Mouse (Mus musculus) liver, adult (tissue): ENCODE data around the gene Npcd.

Source experiments
- GATA4 ChIP-seq: IDR thresholded peaks from 2 replicates; pipeline ENCODE4 v1.6.1; 2014; ENCODE audit warnings: mild to moderate bottlenecking, low read length; ENCODE audit not compliant: insufficient replicate concordance

Npcd gene

DNA sequence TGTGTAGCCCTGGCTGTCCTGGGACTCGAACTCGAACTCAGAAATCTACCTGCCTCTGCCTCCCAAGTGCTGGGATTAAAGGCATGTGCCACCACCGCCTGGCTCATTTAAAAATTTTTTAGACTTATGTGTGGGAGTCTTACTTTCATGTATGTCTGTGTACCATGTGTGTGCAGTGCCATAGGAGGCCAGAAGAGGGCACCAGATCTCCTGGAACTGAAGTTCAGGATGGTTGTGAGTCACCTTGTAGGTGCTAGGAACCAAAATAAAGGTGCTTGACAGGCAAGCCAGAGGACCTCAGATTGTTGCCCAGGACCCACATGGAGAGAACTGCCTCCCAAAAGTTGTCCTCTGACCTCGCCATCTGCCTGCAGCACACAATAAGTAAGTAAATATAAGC is 15.7 kb downstream of the Npcd start:
- no peak for TF ChIP-seq GATA4

DNA sequence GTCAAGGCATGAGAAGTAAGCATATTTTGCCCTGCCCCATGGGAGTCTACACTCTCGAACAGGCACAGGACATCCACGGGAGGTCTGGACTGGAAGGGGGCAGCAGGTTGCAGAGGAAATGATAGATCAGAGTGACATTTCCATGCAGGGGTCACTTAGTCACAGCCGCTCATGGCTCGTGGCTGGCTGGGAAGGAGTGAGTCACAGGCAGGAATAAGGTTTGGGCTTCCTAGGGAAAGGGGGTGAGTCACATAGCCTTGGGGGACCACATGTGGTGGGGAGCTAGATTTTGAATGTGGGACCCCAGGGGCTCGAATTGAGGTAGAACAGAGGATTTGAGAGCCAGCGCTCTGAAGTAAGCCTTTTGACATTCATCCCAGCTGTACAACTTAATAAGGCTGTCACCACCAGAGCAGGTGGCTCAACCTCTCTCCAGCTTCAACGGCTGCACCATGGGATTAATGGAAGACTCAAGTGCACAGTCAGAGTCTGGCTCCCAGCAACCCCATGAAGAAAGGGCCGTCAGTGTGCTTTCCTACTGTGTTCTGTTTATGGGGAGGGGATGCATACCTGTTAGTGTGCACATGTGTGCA is 20.3 kb downstream of the Npcd start:
- no peak for TF ChIP-seq GATA4

- TF ChIP-seq GATA4, result no peak
Observed at GRCm38 (mm10) chr15:79810997-79811396, 23.0 kb downstream of the Npcd start.

GRCm38 (mm10) chr15:79810061-79810460 is 24.0 kb downstream of the Npcd start:
- no peak for TF ChIP-seq GATA4

GRCm38 (mm10) chr15:79808658-79809057 is 25.4 kb downstream of the Npcd start:
- no peak for TF ChIP-seq GATA4

GRCm38 (mm10) chr15:79808114-79808513 is 25.9 kb downstream of the Npcd start:
- TF ChIP-seq GATA4, result no peak

GRCm38 (mm10) chr15:79807050-79807449 is 27.0 kb downstream of the Npcd start:
- TF ChIP-seq GATA4, result no peak

DNA sequence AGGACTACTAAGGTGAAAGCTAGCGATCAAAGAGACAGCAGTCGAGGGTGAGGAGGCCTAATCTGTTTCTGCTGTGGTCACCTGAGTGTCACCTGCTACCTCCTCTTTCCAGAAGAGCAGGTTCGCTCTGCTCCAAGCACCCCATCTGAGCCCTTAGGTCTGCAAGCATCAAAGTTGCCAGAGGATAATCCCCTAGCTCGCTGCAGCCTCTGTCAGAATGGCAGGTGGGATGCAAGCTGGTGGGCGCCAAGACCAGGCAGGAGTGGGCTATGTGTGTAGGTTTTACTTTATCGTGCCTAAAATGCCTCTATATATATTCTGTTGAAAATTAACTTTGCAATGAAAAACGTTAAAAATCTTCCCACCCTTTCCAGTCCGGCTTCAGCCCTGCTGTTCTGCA is 28.8 kb downstream of the Npcd start:
- no peak for TF ChIP-seq GATA4

- TF ChIP-seq GATA4, result no peak
Observed at GRCm38 (mm10) chr15:79804352-79805071, 29.5 kb downstream of the Npcd start, which contains the start of gene Nptxr. Gene Nptxr, minus strand, starts transcription at chr15:79804766.

DNA sequence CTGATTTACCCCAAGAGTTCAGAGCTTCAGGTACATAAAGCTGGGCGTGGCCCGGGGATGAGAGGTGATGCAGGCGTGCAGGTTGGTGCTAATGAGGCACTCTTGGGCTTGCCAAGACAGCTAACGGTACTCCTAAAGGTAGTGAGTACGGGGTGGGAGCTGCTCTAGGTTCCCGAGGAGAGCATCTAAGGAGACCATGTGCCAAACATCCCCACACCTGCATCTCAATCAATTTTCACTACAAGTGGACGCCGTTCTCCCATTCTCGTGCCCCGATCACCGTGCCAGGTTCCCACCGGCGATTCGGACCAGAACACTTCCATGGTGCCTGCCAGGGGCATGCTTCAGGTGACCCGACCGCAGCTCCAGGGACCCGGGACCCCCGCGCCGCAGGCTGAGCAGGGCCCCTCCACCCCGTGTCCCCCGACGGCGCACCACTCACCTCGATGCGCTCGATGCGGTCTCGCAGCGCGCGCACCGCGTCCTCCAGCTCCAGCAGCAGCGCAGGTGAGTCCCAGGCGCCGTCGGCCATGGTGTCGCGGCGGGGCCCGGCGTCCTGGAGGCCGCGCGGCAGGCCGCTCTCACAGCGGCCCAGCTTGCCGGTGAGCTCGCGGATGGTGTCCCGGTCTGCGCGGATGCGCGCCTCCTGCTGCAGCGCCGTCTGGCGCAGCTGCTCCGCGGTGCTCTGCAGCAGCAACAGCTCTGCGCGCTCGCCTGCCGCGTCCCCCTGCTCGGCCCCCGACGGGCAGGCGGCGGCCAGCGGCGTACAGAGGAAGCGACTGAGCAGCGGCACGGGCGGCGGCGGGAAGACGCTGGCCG is 30.3 kb downstream of the Npcd start:
- no peak for TF ChIP-seq GATA4

GRCm38 (mm10) chr15:79802304-79802703 is 31.7 kb downstream of the Npcd start:
- TF ChIP-seq GATA4, result no peak

- no peak for TF ChIP-seq GATA4
Observed at GRCm38 (mm10) chr15:79801646-79802045, 32.4 kb downstream of the Npcd start.

DNA sequence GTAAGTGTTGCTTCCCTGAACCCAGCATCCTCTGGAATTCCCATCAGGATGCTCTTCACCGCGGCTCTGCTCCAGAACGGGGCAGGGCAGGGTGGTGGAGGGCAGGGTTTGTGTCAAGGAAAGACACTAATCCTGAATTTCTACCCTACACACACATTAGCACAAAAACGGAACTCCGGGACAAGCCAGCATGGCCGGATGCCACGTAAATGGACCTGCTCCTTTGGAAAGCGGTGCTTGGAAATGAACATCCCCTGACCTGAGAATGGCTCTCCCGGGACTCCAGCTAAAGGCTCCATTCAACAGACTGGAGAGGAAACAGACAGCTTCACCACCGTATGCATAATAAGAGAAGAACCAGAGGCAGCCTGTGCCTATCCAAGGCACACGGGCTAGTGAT is 33.3 kb downstream of the Npcd start:
- TF ChIP-seq GATA4, result no peak

- TF ChIP-seq GATA4, result no peak
Observed at GRCm38 (mm10) chr15:79798591-79798990, 35.4 kb downstream of the Npcd start.

GRCm38 (mm10) chr15:79797680-79798079 is 36.4 kb downstream of the Npcd start:
- TF ChIP-seq GATA4, result no peak

GRCm38 (mm10) chr15:79797096-79797495 is 36.9 kb downstream of the Npcd start:
- TF ChIP-seq GATA4, result no peak
